Mouse (Mus musculus): ENCODE measurements around the gene Gm572.

GRCm38 (mm10) chr4:148688091-148688490 is 45.0 kb downstream of the Gm572 start:
- TF ChIP-seq CTCF (IDR thresholded peaks at IDR 0.05; ENCODE audit: borderline replicate concordance, insufficient read depth, low read depth, low read length) (no peak), POLR2A (IDR thresholded peaks at IDR 0.05; ENCODE audit: borderline replicate concordance, insufficient read depth, low read length) (no peak)
